Mouse (Mus musculus): Measurements from ENCODE around the gene Hipk3. TPM values are rescaled to one million over a fixed set of nuclear protein-coding genes. Genes with fewer than 3 reads are reported as not detected.

Hipk3 gene
- total and polyA plus RNA-seq, 2 experiments from 2014 or later: 5.8 to 43.7 TPM

- DNase-seq (ENCODE audit: low spot score) (no peak), ATAC-seq (ENCODE audit: low FRiP score) (no peak)
- no peak for TF ChIP-seq CTCF (IDR thresholded peaks at IDR 0.05)
- no peaks in the 10 kb centered on the region for H3K36me3 ChIP-seq (ENCODE audit: insufficient read depth, low read length)
- no peaks in the 10 kb centered on the region for H3K9me3 ChIP-seq (ENCODE audit: low read length)
- no peaks in the 10 kb centered on the region for H3K27me3 ChIP-seq (ENCODE audit: insufficient read depth, low read length)
- H3K27ac ChIP-seq (ENCODE audit: low read depth, low read length): no peak overlapping the region
- H3K4me3 ChIP-seq (ENCODE audit: low read depth, low read length): no peak overlapping the region
- WGBS: 87% methylated on average over 3 of the region's 3 CpGs
- H3K4me2 ChIP-seq (ENCODE audit: low read depth, low read length, poor library complexity, severe bottlenecking): no peak overlapping the region
- no peak overlapping the region for H3K9ac ChIP-seq (replicated peaks; ENCODE audit: low read length, poor library complexity, severe bottlenecking)
- H3K4me1 ChIP-seq (ENCODE audit: insufficient read depth, low read length): no peaks in the 10 kb centered on the region
These were observed 37.1 kb downstream of the Hipk3 start for GRCm38 (mm10) chr2:104457106-104457505.

GRCm38 (mm10) chr2:104450685-104451084, 43.6 kb downstream of the Hipk3 start:
- H3K9ac ChIP-seq (replicated peaks; ENCODE audit: low read length, poor library complexity, severe bottlenecking): no peak overlapping the region
- no peak overlapping the region for H3K4me3 ChIP-seq (ENCODE audit: low read depth, low read length)
- no peak overlapping the region for H3K27ac ChIP-seq (ENCODE audit: low read depth, low read length)
- 85% methylated on average over 3 of the region's 3 CpGs for WGBS
- no peak for TF ChIP-seq CTCF (IDR thresholded peaks at IDR 0.05)
- H3K4me2 ChIP-seq (ENCODE audit: low read depth, low read length, poor library complexity, severe bottlenecking): no peak overlapping the region
- H3K9me3 ChIP-seq (ENCODE audit: low read length): no peaks in the 10 kb centered on the region
- H3K27me3 ChIP-seq (ENCODE audit: insufficient read depth, low read length): no peaks in the 10 kb centered on the region
- no peaks in the 10 kb centered on the region for H3K36me3 ChIP-seq (ENCODE audit: insufficient read depth, low read length)
- no peaks in the 10 kb centered on the region for H3K4me1 ChIP-seq (ENCODE audit: insufficient read depth, low read length)
- DNase-seq (ENCODE audit: low spot score) (no peak), ATAC-seq (ENCODE audit: low FRiP score) (no peak)

GRCm38 (mm10) chr2:104449191-104449590, 45.1 kb downstream of the Hipk3 start:
- no peak for ATAC-seq (ENCODE audit: low FRiP score)
- Histone ChIP-seq H3K4me3 (ENCODE audit: low read depth, low read length) (no peak overlapping the region), H3K9ac (replicated peaks; ENCODE audit: low read length, poor library complexity, severe bottlenecking) (no peak overlapping the region), H3K36me3 (ENCODE audit: insufficient read depth, low read length) (no peaks in the 10 kb centered on the region), H3K4me1 (ENCODE audit: insufficient read depth, low read length) (no peaks in the 10 kb centered on the region), H3K27me3 (ENCODE audit: insufficient read depth, low read length) (no peaks in the 10 kb centered on the region), H3K4me2 (ENCODE audit: low read depth, low read length, poor library complexity, severe bottlenecking) (no peak overlapping the region), H3K27ac (ENCODE audit: low read depth, low read length) (no peak overlapping the region), H3K9me3 (ENCODE audit: low read length) (no peaks in the 10 kb centered on the region)
- WGBS: 97% methylated on average over 1 of the region's 1 CpGs
- no peak for TF ChIP-seq CTCF (IDR thresholded peaks at IDR 0.05)
- no peak for DNase-seq (ENCODE audit: low spot score)

GRCm38 (mm10) chr2:104448201-104448600, 46.0 kb downstream of the Hipk3 start:
- Histone ChIP-seq H3K4me2 (ENCODE audit: low read depth, low read length, poor library complexity, severe bottlenecking) (no peak overlapping the region), H3K4me3 (ENCODE audit: low read depth, low read length) (no peak overlapping the region), H3K27me3 (ENCODE audit: insufficient read depth, low read length) (no peaks in the 10 kb centered on the region), H3K36me3 (ENCODE audit: insufficient read depth, low read length) (no peaks in the 10 kb centered on the region), H3K4me1 (ENCODE audit: insufficient read depth, low read length) (no peaks in the 10 kb centered on the region), H3K27ac (ENCODE audit: low read depth, low read length) (no peak overlapping the region), H3K9ac (replicated peaks; ENCODE audit: low read length, poor library complexity, severe bottlenecking) (no peak overlapping the region), H3K9me3 (ENCODE audit: low read length) (no peaks in the 10 kb centered on the region)
- no peak for ATAC-seq (ENCODE audit: low FRiP score)
- no peak for TF ChIP-seq CTCF (IDR thresholded peaks at IDR 0.05)
- DNase-seq (ENCODE audit: low spot score): no peak
- 79% methylated on average over 4 of the region's 4 CpGs for WGBS

- H3K9ac ChIP-seq (replicated peaks; ENCODE audit: low read length, poor library complexity, severe bottlenecking): no peak overlapping the region
- ATAC-seq (ENCODE audit: low FRiP score): no peak
- 31% methylated on average over 1 of the region's 1 CpGs for WGBS
- 0 out of 2 replicates have a peak, but pooled peaks cover 2% of the 10 kb centered on the region for H3K36me3 ChIP-seq (ENCODE audit: insufficient read depth, low read length)
- no peak overlapping the region for H3K4me2 ChIP-seq (ENCODE audit: low read depth, low read length, poor library complexity, severe bottlenecking)
- DNase-seq (ENCODE audit: low spot score): no peak
- no peaks in the 10 kb centered on the region for H3K9me3 ChIP-seq (ENCODE audit: low read length)
- no peaks in the 10 kb centered on the region for H3K4me1 ChIP-seq (ENCODE audit: insufficient read depth, low read length)
- H3K27ac ChIP-seq (ENCODE audit: low read depth, low read length): no peak overlapping the region
- H3K27me3 ChIP-seq (ENCODE audit: insufficient read depth, low read length): no peaks in the 10 kb centered on the region
- TF ChIP-seq CTCF (IDR thresholded peaks at IDR 0.05): no peak
- no peak overlapping the region for H3K4me3 ChIP-seq (ENCODE audit: low read depth, low read length)
These were observed 48.2 kb downstream of the Hipk3 start for GRCm38 (mm10) chr2:104446016-104446415.

GRCm38 (mm10) chr2:104444776-104445175, 49.5 kb downstream of the Hipk3 start:
- 38% methylated on average over 2 of the region's 2 CpGs for WGBS
- H3K4me1 ChIP-seq (ENCODE audit: insufficient read depth, low read length): no peaks in the 10 kb centered on the region
- H3K4me3 ChIP-seq (ENCODE audit: low read depth, low read length): no peak overlapping the region
- no peaks in the 10 kb centered on the region for H3K9me3 ChIP-seq (ENCODE audit: low read length)
- DNase-seq (ENCODE audit: low spot score) (peak; percentile 80), ATAC-seq (ENCODE audit: low FRiP score) (peak; percentile 75; the same call in 1 of the 2 replicates)
- no peak overlapping the region for H3K27ac ChIP-seq (ENCODE audit: low read depth, low read length)
- TF ChIP-seq CTCF (IDR thresholded peaks at IDR 0.05): peak; percentile 88
- H3K27me3 ChIP-seq (ENCODE audit: insufficient read depth, low read length): no peaks in the 10 kb centered on the region
- H3K36me3 ChIP-seq (ENCODE audit: insufficient read depth, low read length): peaks cover 2% of the 10 kb centered on the region; the same call in 1 of the 2 replicates
- no peak overlapping the region for H3K4me2 ChIP-seq (ENCODE audit: low read depth, low read length, poor library complexity, severe bottlenecking)
- H3K9ac ChIP-seq (replicated peaks; ENCODE audit: low read length, poor library complexity, severe bottlenecking): no peak overlapping the region

All from midbrain, postnatal 0 days (tissue).